Mouse (Mus musculus) lung, adult 18-20 months (tissue): ENCODE measurements around the gene D630039A03Rik.

Experiments used
- DNase-seq, 2 experiments: peaks; one replicate each; pipeline ENCODE4 v3.0.0; 2022; ENCODE audit warnings: mixed read lengths in 2 of 2

D630039A03Rik gene

DNA sequence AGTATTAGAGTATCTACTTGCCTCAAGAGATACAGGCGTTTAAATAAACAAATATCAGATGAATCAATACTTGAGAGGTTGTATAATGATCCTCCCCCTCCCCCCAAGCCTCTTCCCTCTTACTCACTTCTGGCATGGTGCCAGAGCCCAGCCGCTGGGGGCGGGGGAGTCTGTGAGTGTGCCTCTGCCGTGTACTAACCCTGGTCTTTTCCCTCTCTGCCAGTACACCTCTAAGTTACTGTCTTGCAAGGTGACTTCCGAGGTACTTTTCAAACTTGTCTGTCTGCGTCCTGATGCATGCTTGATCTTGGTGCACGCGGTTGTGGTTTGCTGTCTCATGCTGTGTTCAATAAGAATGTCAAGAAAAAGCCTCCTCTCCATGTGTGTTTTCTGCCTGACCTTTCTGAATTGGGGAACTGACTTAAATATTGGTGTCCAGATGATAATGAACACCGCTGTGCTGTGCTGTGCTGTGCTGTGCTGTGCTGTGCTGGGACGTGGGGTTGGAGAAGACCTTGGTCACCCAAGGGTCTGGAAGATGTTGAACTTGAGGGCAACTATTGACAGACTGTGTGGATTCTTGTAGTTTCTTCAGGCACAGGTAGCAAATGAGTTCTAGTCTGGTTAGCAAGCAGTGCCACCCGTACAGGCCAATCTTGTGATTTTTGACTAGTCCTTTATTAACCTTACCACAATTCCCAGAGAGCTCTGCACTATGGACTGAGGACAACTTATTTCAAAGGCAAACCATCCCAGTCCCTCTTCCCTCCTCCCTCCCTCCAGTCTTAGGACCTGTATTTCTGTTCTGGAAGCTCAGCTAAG is 29.8 kb downstream of the D630039A03Rik start:
- DNase-seq = peak; percentile 42 to 67

- no peak for DNase-seq
Observed at GRCm38 (mm10) chr4:57885186-57885585, 30.9 kb downstream of the D630039A03Rik start.

DNA sequence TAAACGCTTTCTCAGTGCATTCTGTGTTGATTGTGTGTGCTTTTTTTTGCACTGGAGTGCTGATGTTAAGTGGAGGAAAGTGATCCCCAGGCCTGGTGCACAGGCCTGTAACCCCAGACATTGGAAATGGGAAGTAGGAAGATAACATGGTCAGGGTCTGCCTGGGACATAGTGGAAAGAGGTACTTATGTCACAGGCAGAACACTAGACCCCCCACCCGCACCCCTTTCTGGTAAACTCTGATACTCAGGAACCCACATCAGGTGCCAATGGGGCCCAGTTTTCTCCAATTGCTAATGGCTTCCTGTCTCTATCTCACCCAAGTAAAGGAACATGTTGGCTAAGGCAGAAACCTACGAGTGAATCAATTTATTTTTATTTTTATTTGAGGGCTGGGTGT is 31.6 kb downstream of the D630039A03Rik start:
- DNase-seq = no peak

DNA sequence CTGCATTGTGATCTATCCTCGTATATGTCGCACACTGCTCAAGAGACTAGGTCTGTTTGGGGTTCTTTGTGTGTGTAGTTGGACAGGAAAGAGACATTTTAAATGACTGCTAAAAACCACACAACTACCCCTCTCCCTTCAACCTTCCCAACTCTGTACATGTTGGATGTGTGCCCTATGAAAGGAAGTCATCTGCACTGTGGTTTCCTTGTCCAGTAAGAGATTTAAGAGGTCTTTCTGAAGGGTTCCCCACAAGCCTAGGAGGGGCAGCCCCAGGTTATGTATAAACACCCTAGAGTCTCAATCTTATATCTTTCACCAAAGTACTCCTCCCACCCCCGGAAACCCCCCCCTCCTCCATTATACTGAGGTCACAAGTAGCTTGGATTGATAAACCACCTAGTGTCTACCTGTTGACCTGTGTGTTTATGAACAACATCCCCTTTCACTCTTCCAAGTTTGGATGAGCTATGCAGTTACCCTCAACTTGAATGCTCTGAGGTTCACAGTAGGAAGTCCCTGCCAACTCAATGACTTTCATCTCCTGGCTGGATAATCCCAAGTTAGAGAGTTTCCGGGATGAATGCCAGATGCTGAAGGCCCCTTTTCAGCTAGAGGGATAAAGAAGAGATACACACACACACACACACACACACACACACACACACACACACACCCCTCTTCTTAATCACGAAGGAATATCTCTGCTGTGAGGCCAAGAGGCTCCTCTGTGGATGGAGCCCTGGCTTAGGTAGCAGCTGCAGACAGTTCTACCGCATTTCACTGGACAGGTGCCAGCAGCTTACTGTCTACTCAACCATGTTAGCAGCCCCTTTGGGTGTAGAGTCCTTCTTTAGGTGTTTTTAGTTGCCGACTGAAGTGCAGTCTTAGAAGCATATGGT is 32.3 kb downstream of the D630039A03Rik start:
- DNase-seq = no peak

- peak; percentile 73 to 81 for DNase-seq
Observed at GRCm38 (mm10) chr4:57879804-57880357, 36.2 kb downstream of the D630039A03Rik start.

GRCm38 (mm10) chr4:57879137-57879536 is 37.0 kb downstream of the D630039A03Rik start:
- no peak for DNase-seq

- no peak for DNase-seq
Observed at GRCm38 (mm10) chr4:57867454-57867853, 48.6 kb downstream of the D630039A03Rik start.

GRCm38 (mm10) chr4:57866990-57867389 is 49.1 kb downstream of the D630039A03Rik start:
- no peak for DNase-seq

DNA sequence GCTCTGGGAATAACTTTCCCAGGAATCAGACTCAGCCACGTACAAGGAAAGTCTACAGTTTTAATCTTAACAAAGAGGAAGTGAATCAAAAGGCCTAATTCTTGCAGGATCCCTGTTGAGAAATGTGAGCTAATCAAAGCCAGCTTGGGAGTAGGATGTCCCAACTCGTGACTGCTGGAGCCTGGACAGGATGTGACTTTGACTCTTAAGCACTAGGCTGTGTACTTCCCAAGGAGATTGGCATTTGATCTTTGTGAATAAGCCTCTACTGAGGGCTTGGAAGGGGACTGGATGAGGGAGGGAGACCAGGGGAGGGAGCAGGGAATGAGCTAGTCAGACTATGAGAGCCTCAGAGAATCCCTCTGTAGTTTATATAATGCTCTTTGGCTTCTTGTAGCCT is 50.0 kb downstream of the D630039A03Rik start:
- peak; percentile 55 to 66 for DNase-seq

DNA sequence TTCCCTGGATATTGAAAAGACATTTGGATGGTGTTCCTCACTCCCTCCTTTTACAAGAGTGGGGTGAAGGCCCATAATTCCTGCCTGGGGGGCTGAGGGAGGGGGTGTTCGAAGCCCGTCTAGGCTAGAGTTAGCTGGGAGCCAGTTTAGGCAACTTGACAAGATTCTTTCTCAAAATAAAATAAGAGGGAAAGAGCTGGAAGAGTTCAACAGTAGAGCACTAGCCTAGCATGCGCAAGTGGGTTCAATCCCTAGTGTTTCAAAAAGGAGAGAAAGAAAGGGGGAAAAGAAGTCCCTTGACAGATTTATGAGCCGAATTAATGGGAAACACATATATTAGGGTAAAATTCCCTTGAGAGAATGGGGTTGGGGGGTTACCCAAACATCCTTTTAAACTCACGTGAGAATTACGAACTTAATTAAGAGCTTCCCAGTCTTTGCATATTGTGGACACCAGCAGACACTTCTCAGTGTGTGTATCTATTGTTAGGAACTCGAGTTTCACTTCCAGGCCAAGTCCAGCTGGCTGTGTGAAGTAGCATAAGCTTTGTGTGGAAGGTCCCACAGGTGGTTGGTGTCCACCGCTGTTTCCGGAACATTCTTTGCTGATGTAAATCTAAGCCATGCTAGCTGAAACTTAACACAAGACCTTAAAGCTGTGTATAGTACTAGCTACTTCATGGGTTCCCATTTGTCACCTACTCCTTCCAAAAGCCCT is 53.7 kb downstream of the D630039A03Rik start:
- peak in 1 of 2 experiments; percentile 3 for DNase-seq

GRCm38 (mm10) chr4:57861856-57862255 is 54.2 kb downstream of the D630039A03Rik start:
- peak in 1 of 2 experiments; percentile 11 for DNase-seq

DNA sequence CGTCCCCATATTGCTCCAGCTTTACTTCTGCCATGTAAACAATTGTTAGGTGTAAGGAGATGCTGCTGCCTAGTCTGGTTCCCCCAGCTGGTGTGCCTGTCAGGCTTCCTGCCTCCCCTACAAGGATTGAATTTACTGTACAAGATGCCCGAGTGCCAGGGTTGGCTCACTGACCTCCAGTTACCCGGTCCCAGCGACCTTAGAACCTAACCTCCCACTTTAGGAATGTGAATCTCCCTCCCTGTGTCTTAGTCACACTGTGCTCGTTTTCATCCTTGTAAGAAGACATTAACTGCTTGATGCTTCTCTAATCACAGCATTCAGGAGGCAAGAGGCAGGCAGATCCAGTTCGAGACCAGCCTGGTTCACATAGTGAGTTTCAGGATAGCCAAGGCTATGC is 54.9 kb downstream of the D630039A03Rik start:
- peak in 1 of 2 experiments; percentile 2 for DNase-seq

- peak; percentile 57 to 67 for DNase-seq
Observed at GRCm38 (mm10) chr4:57860204-57860611, 55.9 kb downstream of the D630039A03Rik start.
